ENCODE assay signal across 8 mouse cellular contexts in genomic region chr10:8240242-8240641, GRCm38 (mm10).
A peak's percentile ranks its signal among the peaks of the same experiment; 100 is the strongest.
DNase-seq lines count a peak whose midpoint lies in the region; ATAC-seq and TF ChIP-seq lines count a peak whose summit lies in the region.
"Had no signal": no experiment of that assay in that cellular context is flagged by ENCODE, and none has a peak within 500 bp of the region (broad histone marks: within the 10 kb centered on the region; RNA-seq: fewer than 3 reads in every experiment).

No protein-coding gene starts in this region.

- no peaks in the 10 kb centered on the region for H3K4me1 ChIP-seq in midbrain, embryonic 13.5 days (replicated peaks)
- H3K4me1 ChIP-seq: limb, embryonic 15.5 days had no signal

- 13% methylated on average over 3 of the region's 3 CpGs for WGBS in midbrain, embryonic 13.5 days

- peak; percentile 10 for DNase-seq in Patski (ENCODE audit: low read depth, low spot score)
- peak; percentile 70 for DNase-seq in cerebellum, adult 11 months
- DNase-seq in forelimb bud, embryonic 11.5 days (ENCODE audit: low read depth, low spot score) = peak; percentile 67
- DNase-seq in induced T-regulatory cell, adult 2 months (ENCODE audit: low read depth) = peak; percentile 92
- DNase-seq in left cerebral cortex, postnatal 14 days (ENCODE audit: low spot score in 2 of 2) = peak; percentile 82 to 90
- peak; percentile 41 for DNase-seq in skeletal muscle tissue, adult 2 months (ENCODE audit: low read depth, low spot score)

- no peak overlapping the region for H3K27ac ChIP-seq in midbrain, embryonic 13.5 days
- H3K27ac ChIP-seq: limb, embryonic 15.5 days had no signal

- H3K27me3 ChIP-seq in Patski = no peaks in the 10 kb centered on the region
- H3K27me3 ChIP-seq in midbrain, embryonic 13.5 days = no peaks in the 10 kb centered on the region
- H3K27me3 ChIP-seq: limb, embryonic 15.5 days had no signal

- TF ChIP-seq CTCF in Patski (IDR thresholded peaks at IDR 0.05) = peak; percentile 88

- POLR2A ChIA-PET in Patski (lab: Charles Lee) = no interaction called here

- no peak overlapping the region for H3K4me2 ChIP-seq in midbrain, embryonic 13.5 days (replicated peaks)
- H3K4me2 ChIP-seq: limb, embryonic 15.5 days had no signal

- ATAC-seq in Patski = no peak
- peak; percentile 62 for ATAC-seq in midbrain, embryonic 13.5 days

- no peak overlapping the region for H3K4me3 ChIP-seq in midbrain, embryonic 13.5 days (replicated peaks)
- H3K4me3 ChIP-seq: limb, embryonic 15.5 days had no signal

- intact Hi-C loops in left cerebral cortex, postnatal 14 days (cut with DNase I) = loop anchor here (1.0 to 10.0 kb wide), 4 partner anchors 277 to 475 kb away; partner anchors contain the start of gene Ust

- CTCF ChIA-PET in Patski (lab: Charles Lee) = interaction anchor here (1.0 to 3.5 kb wide), 6 partner anchors 10 to 430 kb away, joined by 3 to 13 read pairs (median 4); no protein-coding TSS in a partner anchor

- no peaks in the 10 kb centered on the region for H3K36me3 ChIP-seq in midbrain, embryonic 13.5 days

- H3K9me3 ChIP-seq in midbrain, embryonic 13.5 days = no peaks in the 10 kb centered on the region
- H3K9me3 ChIP-seq: limb, embryonic 15.5 days had no signal

- H3K9ac ChIP-seq in midbrain, embryonic 13.5 days (replicated peaks) = no peak overlapping the region
- H3K9ac ChIP-seq: limb, embryonic 15.5 days had no signal

- in situ Hi-C loops in Patski (cut with MboI; ENCODE audit: low pct_unique_long_range_greater_than_20kb) = loop anchor here (5.0 to 10.0 kb wide), 2 partner anchors 47 to 475 kb away; no protein-coding TSS in a partner anchor

Comparison
In these comparisons a context has a peak if more than half of its experiments do, and no peak if none do; other contexts are left out.
1. DNase-seq: peak in every context shown above with its lines; median percentile 92 in induced T-regulatory cell, adult 2 months; 86 in left cerebral cortex, postnatal 14 days; 70 in cerebellum, adult 11 months; 67 in forelimb bud, embryonic 11.5 days; 41 in skeletal muscle tissue, adult 2 months; 10 in Patski.